Mouse (Mus musculus): ENCODE results near the gene Eif4g3. TPM values are rescaled to one million over a fixed set of nuclear protein-coding genes. Genes with fewer than 3 reads are reported as not detected.

Eif4g3 gene
- polyA plus RNA-seq, 1 experiment from 2014 or later: 35.4 TPM

DNA sequence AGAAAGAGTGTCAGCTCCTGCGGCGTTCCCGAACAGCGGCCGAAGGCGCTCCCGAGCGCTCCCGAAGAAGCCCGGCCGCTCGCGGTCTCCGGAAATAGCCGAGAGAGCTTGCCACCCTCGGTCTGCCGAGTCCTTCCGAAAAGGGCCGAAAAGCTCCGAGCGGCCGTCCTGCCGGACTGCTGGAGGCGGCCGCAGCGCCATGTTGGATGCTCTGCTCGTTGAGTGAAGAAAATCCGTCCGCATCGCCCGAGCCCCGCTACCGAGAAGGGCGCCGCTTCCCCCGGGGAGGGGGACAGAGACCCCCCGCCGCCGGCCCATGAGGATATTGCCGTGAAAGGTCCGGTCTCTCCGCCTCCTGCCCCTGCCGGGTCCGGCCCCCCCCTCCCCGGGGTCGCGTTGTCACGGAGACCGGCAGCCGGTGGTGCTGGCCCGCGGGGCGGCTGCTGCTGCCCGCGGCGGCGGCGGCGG, 503 bp downstream of the Eif4g3 start:
- Histone ChIP-seq H3K27ac (replicated peaks; ENCODE audit: low read depth, low read length) (peak overlapping the region; percentile 91), H3K9me3 (ENCODE audit: control insufficient read depth, low read length) (no peaks in the 10 kb centered on the region), H3K4me3 (ENCODE audit: low read depth, low read length) (peak overlapping the region; percentile 99), H3K27me3 (replicated peaks; ENCODE audit: control insufficient read depth, insufficient read depth, low read length) (0 out of 2 replicates have a peak, but pooled peaks cover 4% of the 10 kb centered on the region), H3K4me1 (ENCODE audit: control insufficient read depth, insufficient read depth, low read length) (peaks cover 17% of the 10 kb centered on the region), H3K4me2 (ENCODE audit: low read depth, low read length) (peak overlapping the region; percentile 75), H3K9ac (ENCODE audit: low read depth, low read length) (peak overlapping the region; percentile 98), H3K36me3 (ENCODE audit: control insufficient read depth, insufficient read depth, low read length) (peaks cover 22% of the 10 kb centered on the region)
- DNase-seq (ENCODE audit: low spot score): peak; percentile 98
- ATAC-seq (ENCODE audit: low read depth): peak; percentile 96
- 1% methylated on average over 26 of the region's 59 CpGs for WGBS

- H3K4me3 ChIP-seq (ENCODE audit: low read depth, low read length): peak overlapping the region; percentile 99
- peaks cover 29% of the 10 kb centered on the region for H3K36me3 ChIP-seq (ENCODE audit: control insufficient read depth, insufficient read depth, low read length)
- DNase-seq (ENCODE audit: low spot score) (no peak), ATAC-seq (ENCODE audit: low read depth) (no peak)
- H3K4me2 ChIP-seq (ENCODE audit: low read depth, low read length): peak overlapping the region; percentile 75
- no peaks in the 10 kb centered on the region for H3K9me3 ChIP-seq (ENCODE audit: control insufficient read depth, low read length)
- under 1% methylated on average over 7 of the region's 60 CpGs for WGBS
- peak overlapping the region; percentile 91 for H3K27ac ChIP-seq (replicated peaks; ENCODE audit: low read depth, low read length)
- H3K27me3 ChIP-seq (replicated peaks; ENCODE audit: control insufficient read depth, insufficient read depth, low read length): 0 out of 2 replicates have a peak, but pooled peaks cover 4% of the 10 kb centered on the region
- H3K4me1 ChIP-seq (ENCODE audit: control insufficient read depth, insufficient read depth, low read length): peaks cover 17% of the 10 kb centered on the region
- H3K9ac ChIP-seq (ENCODE audit: low read depth, low read length): peak overlapping the region; percentile 98
Observed at GRCm38 (mm10) chr4:137993821-137994561, 1.2 kb downstream of the Eif4g3 start.

DNA sequence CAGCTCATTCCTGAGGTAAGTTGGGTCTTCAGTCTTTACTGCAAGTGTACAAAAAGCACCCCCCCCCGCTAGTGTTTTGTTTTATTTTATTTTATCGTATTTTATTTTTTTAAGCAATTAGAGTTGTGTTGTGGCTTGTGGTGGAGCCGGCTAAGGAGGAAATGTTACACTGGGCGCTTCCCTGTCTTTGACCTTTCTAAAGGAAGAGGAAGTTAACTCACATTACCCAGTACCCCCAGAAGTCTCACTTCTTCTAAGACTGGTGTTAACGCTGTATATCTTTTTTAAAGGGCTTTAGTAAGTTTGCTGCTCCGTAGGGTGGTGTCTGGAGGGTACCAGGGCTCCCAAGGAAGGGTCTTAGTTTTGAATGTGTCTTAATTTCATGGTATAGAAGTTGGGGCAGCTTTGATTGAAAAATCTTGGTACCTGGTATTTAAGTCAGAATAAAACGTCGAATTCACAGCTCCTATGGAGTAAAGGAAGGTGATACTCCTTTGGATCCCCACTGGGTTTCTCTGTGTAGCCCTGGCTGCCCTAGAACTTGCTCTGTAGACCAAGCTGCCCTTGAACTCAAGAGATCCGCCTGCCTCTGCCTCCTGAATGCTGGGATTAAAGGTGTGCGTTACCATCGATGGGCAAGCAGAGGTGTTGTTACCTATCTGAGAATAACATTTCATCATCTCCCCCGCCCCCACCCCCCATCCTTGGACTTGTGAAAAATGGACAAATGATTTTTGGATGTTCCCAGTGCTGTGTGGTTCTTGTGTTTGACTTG, 1.9 kb downstream of the Eif4g3 start:
- Histone ChIP-seq H3K27ac (replicated peaks; ENCODE audit: low read depth, low read length) (0 out of 2 replicates have a peak overlapping the region, but pooled peaks have one; percentile 91), H3K4me1 (ENCODE audit: control insufficient read depth, insufficient read depth, low read length) (peaks cover 17% of the 10 kb centered on the region), H3K9me3 (ENCODE audit: control insufficient read depth, low read length) (no peaks in the 10 kb centered on the region), H3K9ac (ENCODE audit: low read depth, low read length) (peak overlapping the region; percentile 98), H3K36me3 (ENCODE audit: control insufficient read depth, insufficient read depth, low read length) (peaks cover 36% of the 10 kb centered on the region), H3K4me3 (ENCODE audit: low read depth, low read length) (peak overlapping the region; percentile 99), H3K4me2 (ENCODE audit: low read depth, low read length) (peak overlapping the region; percentile 75), H3K27me3 (replicated peaks; ENCODE audit: control insufficient read depth, insufficient read depth, low read length) (0 out of 2 replicates have a peak, but pooled peaks cover 4% of the 10 kb centered on the region)
- WGBS: 40% methylated on average over 12 of the region's 12 CpGs
- ATAC-seq (ENCODE audit: low read depth) (no peak), DNase-seq (ENCODE audit: low spot score) (no peak)

DNA sequence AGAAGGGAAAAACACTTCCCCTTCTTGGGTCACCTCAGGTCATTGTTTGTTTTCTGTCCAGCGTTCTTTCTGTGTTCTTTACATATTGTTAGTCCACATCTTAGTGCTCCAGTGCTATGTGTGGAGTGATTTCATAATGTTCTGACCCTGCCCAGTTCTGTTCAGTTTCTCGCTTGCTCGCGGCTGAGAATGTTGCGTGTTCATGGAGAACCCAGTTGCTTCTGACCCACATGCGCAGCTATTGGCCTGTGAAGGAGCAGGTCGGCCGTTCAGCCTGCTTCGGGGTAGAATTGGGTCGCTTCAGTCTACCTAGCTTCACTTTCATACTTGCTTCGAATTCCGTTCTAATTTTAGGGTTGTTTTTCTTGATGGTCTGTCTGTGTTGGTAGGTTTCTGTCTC, 2.6 kb downstream of the Eif4g3 start:
- no peak overlapping the region for H3K27ac ChIP-seq (replicated peaks; ENCODE audit: low read depth, low read length)
- DNase-seq (ENCODE audit: low spot score) (no peak), ATAC-seq (ENCODE audit: low read depth) (no peak)
- H3K9ac ChIP-seq (ENCODE audit: low read depth, low read length): peak overlapping the region; percentile 98
- 0 out of 2 replicates have a peak, but pooled peaks cover 4% of the 10 kb centered on the region for H3K27me3 ChIP-seq (replicated peaks; ENCODE audit: control insufficient read depth, insufficient read depth, low read length)
- no peaks in the 10 kb centered on the region for H3K9me3 ChIP-seq (ENCODE audit: control insufficient read depth, low read length)
- 68% methylated on average over 12 of the region's 12 CpGs for WGBS
- H3K4me2 ChIP-seq (ENCODE audit: low read depth, low read length): peak overlapping the region; percentile 75
- peak overlapping the region; percentile 99 for H3K4me3 ChIP-seq (ENCODE audit: low read depth, low read length)
- peaks cover 36% of the 10 kb centered on the region for H3K36me3 ChIP-seq (ENCODE audit: control insufficient read depth, insufficient read depth, low read length)
- peaks cover 17% of the 10 kb centered on the region for H3K4me1 ChIP-seq (ENCODE audit: control insufficient read depth, insufficient read depth, low read length)

GRCm38 (mm10) chr4:137998232-137998631, 5.4 kb downstream of the Eif4g3 start:
- H3K27me3 ChIP-seq (replicated peaks; ENCODE audit: control insufficient read depth, insufficient read depth, low read length): no peaks in the 10 kb centered on the region
- 68% methylated on average over 4 of the region's 4 CpGs for WGBS
- H3K9ac ChIP-seq (ENCODE audit: low read depth, low read length): no peak overlapping the region
- peaks cover 56% of the 10 kb centered on the region for H3K36me3 ChIP-seq (ENCODE audit: control insufficient read depth, insufficient read depth, low read length)
- no peak overlapping the region for H3K4me2 ChIP-seq (ENCODE audit: low read depth, low read length)
- peaks cover 17% of the 10 kb centered on the region for H3K4me1 ChIP-seq (ENCODE audit: control insufficient read depth, insufficient read depth, low read length)
- H3K9me3 ChIP-seq (ENCODE audit: control insufficient read depth, low read length): no peaks in the 10 kb centered on the region
- no peak for ATAC-seq (ENCODE audit: low read depth)
- no peak for DNase-seq (ENCODE audit: low spot score)
- H3K4me3 ChIP-seq (ENCODE audit: low read depth, low read length): no peak overlapping the region
- no peak overlapping the region for H3K27ac ChIP-seq (replicated peaks; ENCODE audit: low read depth, low read length)

DNA sequence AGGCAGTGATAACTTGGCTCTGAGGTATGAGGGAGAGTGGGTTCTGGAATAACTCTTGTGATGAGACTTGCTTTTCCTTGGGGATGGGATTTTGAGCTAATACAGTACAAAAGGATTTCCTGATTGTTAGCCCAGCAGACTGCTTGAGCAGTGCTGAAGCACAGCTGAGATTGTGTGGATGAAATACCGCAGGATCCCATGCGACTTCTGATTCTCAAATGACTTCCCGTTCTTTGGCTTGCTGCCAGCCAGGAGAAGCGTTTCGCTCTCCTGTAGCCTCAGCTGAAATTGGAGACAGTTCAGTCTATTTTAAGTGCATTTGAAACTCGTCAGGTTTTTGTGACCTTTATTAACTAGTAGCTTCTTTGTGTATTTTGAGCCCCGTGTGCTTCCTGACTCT, 7.9 kb downstream of the Eif4g3 start:
- DNase-seq (ENCODE audit: low spot score): peak; percentile 94
- Histone ChIP-seq H3K27ac (replicated peaks; ENCODE audit: low read depth, low read length) (no peak overlapping the region), H3K4me2 (ENCODE audit: low read depth, low read length) (no peak overlapping the region), H3K9me3 (ENCODE audit: control insufficient read depth, low read length) (no peaks in the 10 kb centered on the region), H3K9ac (ENCODE audit: low read depth, low read length) (no peak overlapping the region), H3K36me3 (ENCODE audit: control insufficient read depth, insufficient read depth, low read length) (peaks cover 73% of the 10 kb centered on the region), H3K4me3 (ENCODE audit: low read depth, low read length) (no peak overlapping the region), H3K4me1 (ENCODE audit: control insufficient read depth, insufficient read depth, low read length) (peaks cover 7% of the 10 kb centered on the region), H3K27me3 (replicated peaks; ENCODE audit: control insufficient read depth, insufficient read depth, low read length) (no peaks in the 10 kb centered on the region)
- 11% methylated on average over 7 of the region's 7 CpGs for WGBS
- ATAC-seq (ENCODE audit: low read depth): peak; percentile 61

GRCm38 (mm10) chr4:138003909-138004610, 11.2 kb downstream of the Eif4g3 start:
- H3K9ac ChIP-seq (ENCODE audit: low read depth, low read length): no peak overlapping the region
- H3K4me2 ChIP-seq (ENCODE audit: low read depth, low read length): no peak overlapping the region
- H3K27me3 ChIP-seq (replicated peaks; ENCODE audit: control insufficient read depth, insufficient read depth, low read length): no peaks in the 10 kb centered on the region
- ATAC-seq (ENCODE audit: low read depth) (no peak), DNase-seq (ENCODE audit: low spot score) (no peak)
- peaks cover 64% of the 10 kb centered on the region for H3K36me3 ChIP-seq (ENCODE audit: control insufficient read depth, insufficient read depth, low read length)
- no peak overlapping the region for H3K4me3 ChIP-seq (ENCODE audit: low read depth, low read length)
- H3K27ac ChIP-seq (replicated peaks; ENCODE audit: low read depth, low read length): no peak overlapping the region
- H3K9me3 ChIP-seq (ENCODE audit: control insufficient read depth, low read length): no peaks in the 10 kb centered on the region
- 88% methylated on average over 9 of the region's 11 CpGs for WGBS
- H3K4me1 ChIP-seq (ENCODE audit: control insufficient read depth, insufficient read depth, low read length): no peaks in the 10 kb centered on the region

GRCm38 (mm10) chr4:138005781-138006180, 13.0 kb downstream of the Eif4g3 start:
- Histone ChIP-seq H3K27ac (replicated peaks; ENCODE audit: low read depth, low read length) (no peak overlapping the region), H3K4me1 (ENCODE audit: control insufficient read depth, insufficient read depth, low read length) (no peaks in the 10 kb centered on the region), H3K4me3 (ENCODE audit: low read depth, low read length) (no peak overlapping the region), H3K9me3 (ENCODE audit: control insufficient read depth, low read length) (no peaks in the 10 kb centered on the region), H3K9ac (ENCODE audit: low read depth, low read length) (no peak overlapping the region), H3K4me2 (ENCODE audit: low read depth, low read length) (no peak overlapping the region), H3K27me3 (replicated peaks; ENCODE audit: control insufficient read depth, insufficient read depth, low read length) (no peaks in the 10 kb centered on the region), H3K36me3 (ENCODE audit: control insufficient read depth, insufficient read depth, low read length) (peaks cover 64% of the 10 kb centered on the region)
- WGBS: 88% methylated on average over 1 of the region's 1 CpGs
- DNase-seq (ENCODE audit: low spot score): no peak
- no peak for ATAC-seq (ENCODE audit: low read depth)
